Mouse (Mus musculus) layer of hippocampus, postnatal 10 days (tissue): ENCODE data around the gene Gm136. TPM values are rescaled to one million over a fixed set of nuclear protein-coding genes. Genes with fewer than 3 reads are reported as not detected.

Source experiments
- DNase-seq, 2 experiments: peaks; one replicate each; pipeline ENCODE4 v3.0.0; 2021; ENCODE audit warnings: low spot score in 2 of 2
- total RNA-seq, 2 experiments: library from RNA; stranded (reverse); gene quantifications; 2 replicates each; pipeline ENCODE4 v1.2.3; 2021

Gene Gm136
- total RNA-seq, 2 experiments from 2014 or later, result not detected

GRCm38 (mm10) chr4:34715062-34715461 lies 41.0 kb downstream of the Gm136 start:
- DNase-seq, result no peak

- no peak for DNase-seq
Measured at GRCm38 (mm10) chr4:34708127-34708526, 47.9 kb downstream of the Gm136 start.

GRCm38 (mm10) chr4:34707248-34707647 lies 48.8 kb downstream of the Gm136 start:
- DNase-seq, result no peak

GRCm38 (mm10) chr4:34703029-34703428 lies 53.0 kb downstream of the Gm136 start:
- no peak for DNase-seq

GRCm38 (mm10) chr4:34702231-34702630 lies 53.8 kb downstream of the Gm136 start:
- no peak for DNase-seq

GRCm38 (mm10) chr4:34701528-34701927 lies 54.5 kb downstream of the Gm136 start:
- DNase-seq, result peak; percentile 54 to 61

Other genes starting within 250 kb of the Gm136 start
- 100 to 1,000 TPM in 1 of 2 experiments, 10 to 100 TPM in 1; 93.9 to 110 TPM for gene Akirin2, start 205.3 kb downstream of the Gm136 start, total RNA-seq
- gene Orc3, start 141.3 kb downstream of the Gm136 start, total RNA-seq, result 10 to 100 TPM; 56.1 to 61.9 TPM
- 10 to 100 TPM; 32.6 to 33.2 TPM for gene Rars2, start 141.3 kb downstream of the Gm136 start, total RNA-seq
- 10 to 100 TPM; 26.6 to 29.2 TPM for gene Slc35a1, start 68.8 kb downstream of the Gm136 start, total RNA-seq
- 1 to 10 TPM; 2.3 to 2.5 TPM for gene Cfap206, start 26.1 kb downstream of the Gm136 start, total RNA-seq
- 10 to 100 TPM; 20.8 to 27.3 TPM for gene Smim8, start 22.2 kb upstream of the Gm136 start, total RNA-seq
- gene Zfp292, start 126.7 kb upstream of the Gm136 start, total RNA-seq, result 10 to 100 TPM; 26.1 to 27.7 TPM
- not detected for gene Cga, start 137.5 kb upstream of the Gm136 start, total RNA-seq